Mouse (Mus musculus): ENCODE results near the gene Stn1.

Gene Stn1

DNA sequence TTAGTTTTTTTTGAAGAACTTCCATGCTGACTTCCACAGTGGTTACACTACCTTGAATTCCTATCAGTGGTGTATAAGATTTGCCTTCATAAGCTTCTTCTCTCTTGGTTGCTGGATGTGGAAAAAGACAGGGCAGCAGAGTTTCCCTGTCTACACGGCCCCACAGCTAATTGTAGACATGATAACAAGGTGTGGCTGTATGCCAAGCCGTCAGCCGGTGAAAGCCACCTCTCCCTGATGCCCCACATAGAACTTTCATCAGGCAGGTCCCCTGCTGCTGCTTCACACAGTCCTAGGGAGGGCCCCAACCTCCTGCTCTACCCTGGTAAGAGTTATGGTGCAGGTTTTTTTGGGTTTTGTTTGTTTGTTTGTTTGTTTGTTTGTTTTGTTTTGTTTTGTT lies 68.6 kb downstream of the Stn1 start:
- no peak for DNase-seq

DNA sequence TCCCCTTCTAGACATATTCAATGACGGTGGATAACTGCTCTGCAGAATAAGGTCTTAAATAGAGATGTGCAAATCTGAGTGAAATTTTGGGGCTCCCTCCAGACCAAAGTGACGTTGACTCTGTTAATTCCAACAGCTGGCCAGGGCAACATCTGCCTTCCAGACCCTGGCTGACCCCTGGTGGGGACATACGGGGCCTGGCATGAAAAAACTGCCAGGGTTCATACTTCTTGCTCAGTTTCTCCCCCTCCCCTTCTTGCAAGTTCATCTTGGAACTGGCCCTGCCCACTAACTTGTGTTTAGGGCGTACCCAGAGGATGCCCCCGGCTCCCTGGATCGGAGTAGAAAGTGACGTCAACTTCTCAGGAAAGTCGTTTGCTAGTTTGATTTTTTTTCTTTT lies 70.5 kb downstream of the Stn1 start:
- no peak for DNase-seq

DNA sequence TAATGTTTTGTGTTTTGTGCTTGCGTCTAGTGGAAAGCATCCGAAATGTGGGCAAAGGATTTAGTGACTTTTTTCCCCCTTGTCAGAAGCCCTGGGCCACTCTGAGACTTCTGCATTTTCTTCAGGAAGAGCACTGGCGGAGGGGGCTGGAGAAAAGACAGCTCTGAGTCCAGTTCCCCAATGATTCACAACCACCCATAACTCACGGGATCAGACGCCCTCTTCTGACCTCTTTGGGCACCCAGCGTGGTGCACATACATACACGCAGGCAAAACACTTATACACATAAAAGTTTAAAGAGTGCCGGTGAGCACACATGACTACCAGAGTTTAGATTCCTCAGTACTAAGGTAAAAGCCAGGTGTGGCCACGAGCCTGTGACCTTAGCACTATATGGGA lies 71.8 kb downstream of the Stn1 start:
- DNase-seq, result peak in 1 of 2 experiments; percentile 32

DNA sequence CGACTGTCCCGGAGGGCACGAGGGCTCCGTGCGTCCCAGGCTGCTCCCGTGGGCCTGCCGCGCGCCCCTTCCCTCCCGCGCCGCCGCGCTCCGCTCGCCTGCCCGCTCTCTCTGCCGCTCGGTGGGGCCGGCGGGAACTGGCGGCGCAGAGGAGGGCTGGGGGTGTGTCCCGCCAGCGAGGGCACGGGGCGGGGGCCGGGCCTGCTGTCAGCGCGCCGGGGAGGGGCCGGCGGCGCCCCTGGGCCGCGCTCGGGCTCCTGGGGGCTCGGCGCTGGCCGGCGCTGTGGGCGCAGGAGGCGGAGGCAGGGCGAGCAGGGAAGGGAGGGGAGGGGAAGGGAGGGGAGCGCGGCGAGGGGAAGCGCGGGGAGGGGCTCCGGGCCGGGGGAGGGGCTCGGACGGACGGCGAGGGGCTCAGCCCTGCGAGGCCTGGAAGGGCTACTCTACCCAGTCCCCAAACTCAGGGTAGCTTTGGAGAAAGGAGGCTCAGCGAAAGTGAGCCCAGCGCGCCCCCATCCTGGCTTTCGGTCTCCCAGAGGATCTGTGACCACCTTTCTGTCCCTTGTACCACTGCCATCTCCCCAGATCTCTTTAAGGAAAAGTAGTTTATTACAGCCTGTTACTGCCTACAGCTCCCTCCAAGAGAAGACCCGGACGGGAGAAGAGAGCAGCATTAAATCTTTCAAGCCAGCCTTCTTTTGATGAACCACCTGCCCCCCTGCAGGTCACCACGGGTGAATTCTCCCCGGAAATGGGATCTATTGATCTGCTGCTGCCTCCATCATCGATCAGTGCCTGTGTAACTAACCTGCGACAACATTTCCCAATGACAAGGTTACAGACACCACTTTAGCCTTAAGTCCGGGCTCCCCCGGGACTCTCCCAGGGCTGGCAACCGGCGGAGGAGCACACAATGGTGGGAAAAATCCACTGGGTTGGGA lies 72.7 kb downstream of the Stn1 start, which contains the start of gene Sh3pxd2a:
Sh3pxd2a (minus strand) TSS at position 98 of the 938 bp plus-strand sequence.
- DNase-seq, result peak; percentile 14 to 60

DNA sequence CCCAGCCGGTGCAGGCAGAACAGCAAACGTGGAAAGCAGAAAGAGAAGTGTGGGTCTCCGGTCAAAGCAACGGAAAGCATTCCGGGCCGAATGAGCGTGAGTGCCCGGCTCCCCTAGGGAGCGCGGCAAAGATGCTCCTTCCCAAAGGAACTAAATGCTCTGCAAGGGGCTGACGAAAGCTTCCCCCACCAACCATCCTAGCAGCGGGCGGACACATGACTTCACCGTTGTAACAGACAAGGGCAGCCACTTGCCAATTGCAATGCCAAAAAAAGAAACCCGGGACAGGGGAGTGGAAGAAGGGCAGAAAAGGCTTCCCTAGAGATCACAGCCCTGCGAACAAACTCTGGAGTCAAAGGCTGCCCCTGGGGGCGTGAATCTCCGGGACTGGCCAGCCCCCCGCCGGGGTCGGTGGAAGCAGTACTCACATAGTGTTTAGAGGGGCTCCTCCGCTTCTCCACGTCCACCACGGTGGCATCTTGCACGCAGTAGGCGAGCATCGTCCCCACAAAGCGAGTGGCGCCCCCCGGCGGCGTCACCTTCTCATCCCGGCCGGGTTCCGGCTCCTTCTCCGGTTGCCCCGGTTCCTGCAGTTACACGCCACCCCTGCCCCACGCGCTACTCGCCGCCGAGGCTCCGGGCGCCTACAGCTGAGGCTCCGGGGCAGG lies 73.5 kb downstream of the Stn1 start:
- DNase-seq, result peak; percentile 83 to 97

DNA sequence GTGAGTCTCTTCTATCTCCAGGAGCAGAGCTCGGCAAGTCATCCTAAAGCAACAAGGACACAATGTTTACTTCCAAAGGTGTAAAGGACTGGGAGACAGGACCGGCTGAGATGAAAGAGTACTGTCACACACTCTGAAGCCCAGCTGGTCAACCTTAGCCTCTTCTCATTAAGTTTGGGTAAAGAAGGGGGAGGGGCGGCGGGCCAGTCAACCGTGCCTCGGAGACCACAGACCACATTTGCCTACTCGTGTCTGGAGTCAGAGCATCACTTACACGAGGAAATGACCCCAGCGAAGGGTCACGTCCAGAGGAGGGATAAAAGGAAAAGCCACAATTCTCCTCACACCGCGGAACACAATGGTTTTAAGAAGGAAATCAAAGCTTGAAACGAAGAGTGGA lies 74.1 kb downstream of the Stn1 start:
- DNase-seq, result peak in 1 of 2 experiments; percentile 46

DNA sequence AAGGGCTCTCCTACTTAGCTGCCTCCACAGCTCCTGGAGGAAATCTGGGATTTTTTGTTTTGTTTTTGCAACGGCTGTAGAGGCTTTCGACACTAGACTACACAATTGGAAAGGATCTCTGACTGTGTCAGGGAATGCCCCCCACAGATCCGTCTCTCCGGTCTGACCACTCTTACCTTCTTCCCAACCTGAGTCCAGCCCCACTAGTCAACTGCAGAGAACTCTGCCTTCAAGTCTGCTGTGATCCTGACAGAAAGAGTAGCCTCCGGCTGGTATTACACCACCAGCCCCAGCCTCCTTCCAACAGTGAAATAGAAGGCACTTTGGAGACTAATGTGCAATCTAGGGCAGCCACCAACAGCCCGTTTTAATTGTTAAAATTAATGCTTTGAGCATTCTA lies 74.6 kb downstream of the Stn1 start:
- no peak for DNase-seq

DNA sequence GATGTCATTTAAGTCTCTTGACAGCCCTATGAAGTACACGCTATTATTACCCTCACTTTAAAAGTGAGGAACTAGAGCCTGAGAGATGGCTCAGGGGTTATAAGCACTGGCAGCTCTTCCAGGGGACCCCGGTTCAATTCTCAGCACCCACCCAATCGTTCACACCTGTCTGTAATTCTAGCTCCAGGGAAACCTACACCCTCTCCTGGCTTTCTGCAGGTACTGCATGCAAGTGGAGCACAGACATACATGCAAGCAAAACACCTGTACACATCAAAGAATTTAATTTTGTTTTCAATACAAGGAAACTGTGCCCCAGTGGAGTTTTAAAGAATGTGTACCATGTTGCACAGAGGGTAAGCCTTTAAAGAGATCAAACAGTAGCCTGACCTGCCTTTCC lies 75.5 kb downstream of the Stn1 start:
- DNase-seq, result no peak

DNA sequence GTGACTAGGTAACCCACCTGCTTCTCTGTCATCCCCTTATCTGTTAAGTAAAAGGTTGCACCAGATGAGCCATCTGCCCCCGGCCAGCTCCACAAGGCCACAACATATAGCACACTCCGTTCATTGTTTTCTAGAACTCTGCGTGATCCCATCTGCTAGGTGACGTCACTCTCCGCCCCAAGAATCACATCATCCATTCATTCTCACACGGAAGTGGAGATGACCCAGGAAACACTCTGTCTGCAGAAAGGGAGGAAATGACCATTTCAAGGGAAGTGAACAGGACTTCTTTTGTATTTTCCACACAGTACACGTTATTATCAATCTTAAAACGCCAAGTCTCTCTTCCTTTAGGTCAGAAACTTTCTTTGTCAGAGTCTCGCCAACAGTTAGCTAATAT lies 75.9 kb downstream of the Stn1 start:
- no peak for DNase-seq

DNA sequence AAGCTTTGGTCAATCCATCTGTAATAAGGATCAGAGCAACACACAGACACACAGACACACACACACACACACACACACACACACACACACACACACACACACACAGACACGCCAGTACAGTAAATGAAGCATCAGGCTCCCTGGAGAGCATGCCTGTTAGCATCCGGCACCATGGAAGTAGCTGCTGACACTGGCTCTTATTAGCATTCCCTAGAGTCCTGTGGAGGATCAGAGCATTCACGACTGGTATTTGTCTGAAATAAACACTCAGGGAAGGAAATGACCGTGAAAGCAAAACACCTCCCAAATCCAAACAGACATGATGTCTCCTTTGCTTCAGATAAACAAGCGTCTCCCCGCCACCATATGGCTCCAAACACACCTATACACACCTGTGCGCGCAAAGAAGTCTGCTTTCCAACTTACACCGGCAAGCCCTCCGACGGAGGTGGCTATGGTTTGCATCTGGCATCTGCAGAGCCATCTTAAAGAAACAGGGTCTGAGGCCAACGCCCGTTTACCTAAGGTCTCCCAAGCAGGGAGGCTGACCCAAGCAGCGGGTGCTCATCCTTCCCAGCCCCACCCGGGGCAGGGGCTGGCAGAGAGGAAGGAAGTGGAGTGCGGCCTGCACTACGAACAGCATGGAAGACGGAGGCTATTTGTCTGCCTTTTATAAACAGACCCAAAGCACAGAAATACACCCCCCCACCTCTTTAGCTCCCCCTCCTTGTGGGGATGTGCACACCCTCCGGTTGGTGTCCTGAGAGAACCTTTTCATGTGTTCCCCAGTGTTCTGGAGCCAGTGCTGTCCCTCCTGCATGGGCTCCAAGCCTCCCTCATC lies 77.0 kb downstream of the Stn1 start:
- DNase-seq, result no peak

DNA sequence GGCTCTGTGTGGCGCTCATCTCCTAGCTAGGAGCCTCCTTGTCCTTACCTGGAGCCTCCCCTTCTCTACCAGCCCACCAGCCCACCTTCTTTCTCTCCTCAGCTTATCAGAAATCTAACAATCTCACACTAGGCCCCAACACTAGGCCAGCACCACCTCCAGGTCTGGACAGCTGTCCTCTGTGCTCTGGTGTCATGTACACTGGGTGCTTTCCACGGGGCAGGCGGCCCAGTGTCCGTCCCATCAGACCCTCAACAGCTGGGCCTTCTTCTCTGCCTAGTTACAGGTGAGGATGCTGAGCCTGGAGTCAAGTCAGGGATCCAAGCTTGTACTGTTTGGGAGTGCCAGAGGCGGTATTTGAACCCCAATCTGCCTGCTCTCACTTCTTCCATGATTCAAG lies 78.1 kb downstream of the Stn1 start:
- no peak for DNase-seq

DNA sequence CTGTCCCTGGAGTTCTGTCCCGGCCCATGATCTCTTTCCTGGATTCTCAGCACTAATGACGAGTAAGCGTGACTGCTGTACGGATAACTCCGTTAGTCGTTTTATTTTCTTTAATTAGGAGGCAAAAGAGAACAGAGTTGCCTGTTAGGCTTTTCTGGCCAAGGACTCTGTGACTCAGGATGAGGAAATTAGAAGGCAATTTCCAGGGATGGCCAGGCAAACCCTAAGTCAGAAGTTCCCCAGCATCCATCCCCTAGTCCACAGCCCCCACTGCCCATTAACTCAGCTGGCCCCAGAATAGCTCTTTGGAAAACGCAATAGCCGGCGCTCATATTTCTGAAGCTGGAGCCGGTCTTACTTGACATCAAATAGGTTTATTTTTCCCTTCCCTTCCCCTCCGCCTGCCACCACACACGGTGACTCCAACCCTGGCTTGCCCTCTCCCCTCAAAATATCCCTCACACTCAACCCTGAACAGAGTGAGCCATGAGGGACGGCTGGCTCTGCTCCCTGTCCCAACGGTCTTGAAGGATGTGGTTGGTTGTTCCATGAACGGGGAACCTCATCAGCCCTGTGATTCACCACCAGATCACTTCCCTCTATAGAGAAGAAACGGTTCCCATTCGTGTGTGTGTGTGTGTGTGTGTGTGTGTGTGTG lies 78.7 kb downstream of the Stn1 start:
- no peak for DNase-seq

DNA sequence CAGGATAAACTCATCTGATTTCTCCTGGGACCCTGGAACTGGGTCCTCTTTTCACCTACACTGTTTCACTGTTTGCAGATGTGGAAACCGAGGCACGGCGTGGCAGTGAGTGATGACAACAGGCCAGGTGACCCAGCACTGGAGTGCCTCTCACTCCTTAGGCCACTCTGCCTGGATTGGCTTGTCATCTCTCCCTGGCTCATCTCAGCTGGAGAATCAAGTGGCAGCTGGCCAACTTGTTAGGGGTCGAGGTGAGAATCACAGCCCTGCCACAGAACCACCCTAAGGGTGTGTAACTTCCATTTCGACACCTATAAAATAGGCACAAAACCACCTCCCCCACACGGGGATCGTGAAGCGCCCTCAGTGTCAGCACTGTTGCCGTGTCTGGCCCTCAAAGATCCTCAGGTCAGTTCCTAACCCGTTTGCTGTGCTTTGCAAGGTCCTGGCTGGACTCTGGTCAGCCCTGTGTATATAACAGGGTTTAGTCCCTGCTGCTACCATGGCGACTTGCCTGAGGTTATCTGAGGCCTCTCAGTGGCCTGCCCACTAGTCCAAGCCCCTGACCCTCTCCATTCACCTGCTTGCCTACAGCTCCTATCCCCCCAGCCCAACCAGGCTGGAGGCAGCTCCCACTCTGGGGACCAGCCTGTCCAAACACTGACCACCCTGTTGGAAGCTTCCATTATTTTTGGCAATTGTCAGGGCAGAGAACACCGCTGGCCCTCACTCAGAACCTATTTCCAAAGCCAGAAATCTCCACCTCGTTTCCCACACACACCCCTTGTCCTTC lies 79.4 kb downstream of the Stn1 start:
- no peak for DNase-seq

DNA sequence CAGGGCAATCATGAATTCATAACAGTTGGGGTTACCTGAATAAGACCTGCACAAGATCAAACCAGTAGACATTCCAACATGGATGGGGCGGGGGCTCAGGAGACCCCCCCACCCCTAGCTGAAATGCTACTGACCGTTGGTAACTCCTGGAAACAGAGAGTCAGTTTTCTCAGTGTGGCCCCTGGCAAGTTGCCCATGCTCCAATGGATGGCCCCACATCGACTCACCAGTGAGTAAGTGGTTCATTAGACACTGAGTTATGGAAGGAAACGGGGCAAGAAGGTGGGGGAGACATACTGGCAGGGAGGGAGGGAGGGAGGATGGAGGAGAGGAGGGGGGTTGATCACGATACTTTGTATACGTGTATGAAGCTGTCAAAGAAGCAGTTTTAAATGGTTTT lies 81.3 kb downstream of the Stn1 start:
- no peak for DNase-seq

DNA sequence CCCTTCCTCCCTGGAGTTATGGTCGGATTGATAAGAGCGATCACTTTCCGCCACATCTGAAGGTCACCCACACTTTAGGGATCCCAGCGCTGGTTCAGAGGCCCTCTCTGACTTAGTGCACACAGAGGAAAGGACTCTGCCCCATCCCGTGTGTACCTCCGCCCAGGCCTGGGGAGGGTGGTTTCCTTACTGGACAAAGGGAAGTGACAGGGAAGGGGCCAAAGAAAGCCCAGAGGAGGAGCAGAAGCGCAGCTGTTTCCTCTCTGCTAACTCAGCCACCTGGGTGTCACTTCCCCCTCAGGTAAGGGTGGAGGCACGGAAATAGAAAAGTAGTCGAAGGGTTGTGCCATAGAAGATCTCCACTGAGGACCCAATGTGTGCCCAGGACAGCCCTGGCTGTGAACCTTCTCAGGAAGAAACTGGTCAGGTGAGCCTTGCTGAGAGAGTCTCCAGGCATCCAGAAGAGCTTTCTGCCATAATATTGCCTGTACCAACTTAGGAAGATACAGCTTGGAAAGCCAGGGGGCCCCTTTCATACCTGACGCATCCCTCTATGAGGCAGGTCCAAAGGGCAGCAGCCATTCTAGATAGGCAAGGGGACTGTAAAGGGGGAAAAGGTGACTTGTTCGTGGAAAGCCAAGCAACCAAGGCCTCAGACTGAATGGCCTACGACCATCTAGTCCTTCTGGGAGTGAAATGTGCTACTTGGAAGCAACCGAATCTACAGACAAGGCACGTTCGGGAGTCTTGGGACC lies 82.1 kb downstream of the Stn1 start:
- peak in 1 of 2 experiments; percentile 38 for DNase-seq

DNA sequence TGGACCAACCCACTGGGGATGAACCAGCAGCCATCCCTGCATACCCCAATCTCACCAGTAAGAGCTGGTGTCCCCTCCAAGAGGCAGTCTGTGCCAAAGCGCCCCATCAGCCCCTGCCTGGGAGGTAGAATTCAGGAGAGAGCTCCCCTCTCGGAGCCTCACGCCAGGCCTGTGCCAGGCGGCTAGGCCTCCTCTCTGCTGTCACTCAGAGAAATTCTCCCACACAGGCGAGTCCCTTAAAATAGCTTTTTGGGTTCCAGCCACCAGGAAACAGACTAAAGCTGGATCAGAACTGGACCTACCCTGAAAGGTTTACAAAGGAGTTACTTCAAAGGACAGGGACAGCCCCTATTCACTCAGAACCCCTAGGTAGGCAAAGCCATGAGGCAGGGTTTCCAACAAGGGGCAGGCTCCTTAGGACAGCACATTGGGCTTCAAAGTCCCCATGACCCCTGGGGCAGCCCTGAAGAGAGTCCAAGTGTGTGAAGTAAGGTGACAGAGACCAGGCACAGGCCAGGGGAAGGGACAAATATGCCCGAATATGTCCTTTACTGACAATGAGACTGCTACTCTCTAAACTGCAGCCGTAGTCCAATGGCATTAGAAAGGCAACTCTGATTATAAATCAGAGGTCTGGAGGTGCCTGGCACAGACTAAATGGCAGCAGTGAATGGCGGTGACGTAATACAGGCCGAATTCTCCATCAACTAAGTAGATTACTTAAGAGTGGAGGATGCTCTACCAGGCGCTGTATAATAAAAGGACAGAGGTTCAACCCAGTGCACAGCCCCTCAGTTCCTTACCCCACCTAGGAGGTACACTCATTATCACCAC lies 82.9 kb downstream of the Stn1 start:
- DNase-seq, result no peak

DNA sequence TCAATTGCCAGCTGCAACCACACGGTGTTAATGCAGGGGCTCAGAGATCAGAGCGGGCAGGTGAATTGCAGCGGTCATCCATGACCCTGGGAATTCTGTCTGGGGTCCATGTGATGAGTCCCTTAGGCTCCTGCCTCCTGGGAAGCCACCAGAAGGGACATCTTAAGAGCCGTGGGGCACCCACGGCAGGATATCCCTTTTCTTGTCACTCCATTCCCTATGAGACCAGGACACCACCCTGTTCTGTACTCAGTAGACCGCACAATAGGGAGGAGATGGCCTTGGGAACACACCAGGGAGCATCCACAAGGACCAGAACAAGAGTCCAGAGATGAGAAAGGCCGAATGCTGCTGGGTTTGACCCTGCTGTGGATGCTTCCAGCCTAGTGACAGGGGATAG lies 84.0 kb downstream of the Stn1 start:
- DNase-seq, result no peak

DNA sequence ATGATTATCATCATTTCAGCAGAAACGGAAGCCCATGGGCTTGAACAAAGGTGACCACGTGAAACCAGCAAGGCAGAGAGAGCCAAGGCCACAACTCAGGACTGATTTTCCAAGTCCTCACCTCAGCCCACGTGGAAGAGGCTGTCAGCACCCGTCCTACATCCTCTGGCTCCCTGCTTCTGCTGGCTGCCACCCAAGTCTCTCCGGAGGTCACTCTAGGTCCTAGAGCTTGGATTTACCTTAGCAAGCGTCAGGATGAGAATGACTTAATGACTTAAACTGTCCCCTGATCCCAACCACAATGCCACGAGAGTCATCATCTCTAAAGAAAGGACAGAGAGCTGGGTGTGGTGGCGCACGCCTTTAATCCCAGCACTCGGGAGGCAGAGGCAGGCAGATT lies 84.6 kb downstream of the Stn1 start:
- peak in 1 of 2 experiments; percentile 2 for DNase-seq

DNA sequence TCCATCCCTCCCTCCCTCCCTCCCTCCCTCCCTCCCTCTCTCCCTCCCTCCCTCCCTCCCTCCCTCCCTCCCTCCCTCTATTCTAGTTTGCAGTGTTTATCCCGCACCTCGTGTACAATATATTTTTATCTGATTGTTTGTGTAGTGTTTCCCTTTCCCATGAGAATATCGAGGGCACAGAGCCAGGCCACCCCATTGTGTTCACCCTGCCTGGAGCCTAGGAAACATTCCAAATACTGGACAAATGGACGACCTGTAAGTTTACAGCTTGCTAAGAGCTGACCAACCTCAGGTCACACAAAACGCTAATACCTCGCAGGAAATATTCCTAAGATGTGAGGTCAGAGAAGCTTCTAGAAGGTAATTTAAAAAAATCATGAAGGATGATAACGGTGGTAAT lies 85.1 kb downstream of the Stn1 start:
- DNase-seq, result peak in 1 of 2 experiments; percentile 4

All from spleen, adult 18-20 months (tissue).